Mouse (Mus musculus) midbrain, embryonic 10.5 days (tissue): ENCODE results near the gene Cyp2a5. TPM values are rescaled to one million over a fixed set of nuclear protein-coding genes. Genes with fewer than 3 reads are reported as not detected.

ENCODE experiments used
- polyA plus RNA-seq: library from polyadenylated mRNA; unstranded; fragments of >200 nt; fragmentation: Nextera tagmentation; extraction: Ambion mirVana; gene quantifications from 2 replicates; pipeline ENCODE4 v1.2.1, GENCODE M21; 2016

Gene Cyp2a5
- polyA plus RNA-seq, 1 experiment from 2014 or later, result not detected

Other genes starting within 250 kb of the Cyp2a5 start
- gene Vmn1r185, start 216.8 kb upstream of the Cyp2a5 start, polyA plus RNA-seq, result not detected in 2 replicates
- not detected in 2 replicates for gene Cyp2b23, start 148.9 kb upstream of the Cyp2a5 start, polyA plus RNA-seq
- gene Cyp2b19, start 78.2 kb upstream of the Cyp2a5 start, polyA plus RNA-seq, result not detected in 2 replicates
- not detected in 2 replicates for gene Cyp2g1, start 26.4 kb upstream of the Cyp2a5 start, polyA plus RNA-seq
- not detected in 2 replicates for gene Cyp2a22, start 104.1 kb downstream of the Cyp2a5 start, polyA plus RNA-seq
- gene Cyp2a12, start 193.8 kb downstream of the Cyp2a5 start, polyA plus RNA-seq, result not detected in 2 replicates